Mouse (Mus musculus) embryonic facial prominence, embryonic 13.5 days (tissue): ENCODE measurements at regions not wholly inside any gene's neighbourhood (a gene's known extent, or its start where the extent isn't known, plus 50 kb on each side); places are given as distances from the start of the nearest gene placed in this dataset.

Experiments used
- ATAC-seq: fragments of 200-750 bp; cut with Nextera tagmentation; 2 replicates; pipeline ENCODE4 v1.8.0; 2017; ENCODE audit warnings: low read depth; ENCODE audit not compliant: insufficient number of reproducible peaks, insufficient read depth, low FRiP score, low TSS enrichment
- H3K27ac ChIP-seq: fragments of 300-500 bp; sonication (generic); 2 replicates; pipeline ENCODE4 v1.5.1; 2015; ENCODE audit warnings: moderate library complexity, mild to moderate bottlenecking, inconsistent platforms
- H3K27me3 ChIP-seq: fragments of 300-500 bp; sonication (generic); 2 replicates; pipeline ENCODE4 v1.6.1; 2015; ENCODE audit warnings: mild to moderate bottlenecking, inconsistent platforms
- H3K36me3 ChIP-seq: fragments of 300-500 bp; sonication (generic); 2 replicates; pipeline ENCODE4 v1.6.1; 2015; ENCODE audit warnings: mild to moderate bottlenecking, inconsistent platforms
- H3K4me1 ChIP-seq: fragments of 300-500 bp; sonication (generic); 2 replicates; pipeline ENCODE4 v1.6.1; 2015; ENCODE audit warnings: inconsistent platforms
- H3K4me2 ChIP-seq: fragments of 300-500 bp; sonication (generic); 2 replicates; pipeline ENCODE4 v1.6.1; 2015; ENCODE audit warnings: moderate library complexity, mild to moderate bottlenecking, inconsistent platforms
- H3K4me3 ChIP-seq: fragments of 300-500 bp; sonication (generic); 2 replicates; pipeline ENCODE4 v1.5.1; 2015; ENCODE audit warnings: mild to moderate bottlenecking, inconsistent platforms
- H3K9ac ChIP-seq: fragments of 300-500 bp; sonication (generic); 2 replicates; pipeline ENCODE4 v1.6.1; 2015; ENCODE audit warnings: mild to moderate bottlenecking, inconsistent platforms
- H3K9me3 ChIP-seq: fragments of 300-500 bp; sonication (generic); 2 replicates; pipeline ENCODE4 v1.6.1; 2016; ENCODE audit warnings: inconsistent platforms
- WGBS: fragments of 180-500 bp; shearing (Covaris S2); methylation state at CpG from one replicate; pipeline ENCODE4 v1.1.7; 2015; ENCODE audit warnings: mixed read lengths; 5-methylcytosine and 5-hydroxymethylcytosine counted together

GRCm38 (mm10) chr7:145029622-145030021 is 89.9 kb upstream of the Ccnd1 start:
- 87% methylated on average over 4 of the region's 4 CpGs for WGBS
- Histone ChIP-seq H3K4me2 (no peak overlapping the region), H3K36me3 (no peaks in the 10 kb centered on the region), H3K27ac (no peak overlapping the region), H3K27me3 (no peaks in the 10 kb centered on the region), H3K9ac (no peak overlapping the region), H3K9me3 (no peaks in the 10 kb centered on the region), H3K4me3 (no peak overlapping the region), H3K4me1 (peaks cover 27% of the 10 kb centered on the region)
- ATAC-seq: no peak

GRCm38 (mm10) chr7:145029124-145029523 is 89.4 kb upstream of the Ccnd1 start:
- Histone ChIP-seq H3K4me1 (peaks cover 27% of the 10 kb centered on the region), H3K9me3 (no peaks in the 10 kb centered on the region), H3K36me3 (no peaks in the 10 kb centered on the region), H3K4me3 (no peak overlapping the region), H3K4me2 (no peak overlapping the region), H3K9ac (no peak overlapping the region), H3K27me3 (no peaks in the 10 kb centered on the region), H3K27ac (no peak overlapping the region)
- ATAC-seq: no peak
- 37% methylated on average over 4 of the region's 4 CpGs for WGBS

- H3K4me2 ChIP-seq: no peak overlapping the region
- peaks cover 24% of the 10 kb centered on the region for H3K4me1 ChIP-seq
- no peak for ATAC-seq
- no peak overlapping the region for H3K4me3 ChIP-seq
- no peaks in the 10 kb centered on the region for H3K36me3 ChIP-seq
- no peaks in the 10 kb centered on the region for H3K27me3 ChIP-seq
- 78% methylated on average over 4 of the region's 4 CpGs for WGBS
- no peaks in the 10 kb centered on the region for H3K9me3 ChIP-seq
- H3K9ac ChIP-seq: no peak overlapping the region
- no peak overlapping the region for H3K27ac ChIP-seq
These were observed 87.3 kb upstream of the Ccnd1 start for GRCm38 (mm10) chr7:145027061-145027460.

GRCm38 (mm10) chr7:145026014-145026285 is 86.2 kb upstream of the Ccnd1 start:
- ATAC-seq: no peak
- Histone ChIP-seq H3K27ac (peak overlapping the region; percentile 0; the same call in 1 of the 2 replicates), H3K27me3 (no peaks in the 10 kb centered on the region), H3K9ac (no peak overlapping the region), H3K4me3 (no peak overlapping the region), H3K36me3 (no peaks in the 10 kb centered on the region), H3K9me3 (no peaks in the 10 kb centered on the region), H3K4me1 (peaks cover 14% of the 10 kb centered on the region), H3K4me2 (no peak overlapping the region)
- WGBS: 95% methylated on average over 5 of the region's 5 CpGs

- WGBS: 47% methylated on average over 6 of the region's 6 CpGs
- H3K9me3 ChIP-seq: no peaks in the 10 kb centered on the region
- no peak overlapping the region for H3K27ac ChIP-seq
- H3K4me3 ChIP-seq: no peak overlapping the region
- H3K27me3 ChIP-seq: no peaks in the 10 kb centered on the region
- no peaks in the 10 kb centered on the region for H3K36me3 ChIP-seq
- no peak; the same call in 1 of the 2 replicates for ATAC-seq
- H3K9ac ChIP-seq: no peak overlapping the region
- no peak overlapping the region for H3K4me2 ChIP-seq
- H3K4me1 ChIP-seq: peaks cover 9% of the 10 kb centered on the region
These were observed 85.7 kb upstream of the Ccnd1 start for GRCm38 (mm10) chr7:145025186-145026013.

GRCm38 (mm10) chr7:145024651-145025050 is 84.9 kb upstream of the Ccnd1 start:
- Histone ChIP-seq H3K9me3 (no peaks in the 10 kb centered on the region), H3K36me3 (no peaks in the 10 kb centered on the region), H3K27ac (no peak overlapping the region), H3K4me3 (no peak overlapping the region), H3K9ac (no peak overlapping the region), H3K4me2 (no peak overlapping the region), H3K4me1 (peaks cover 3% of the 10 kb centered on the region; the same call in 1 of the 2 replicates), H3K27me3 (no peaks in the 10 kb centered on the region)
- ATAC-seq: no peak
- WGBS: 76% methylated on average over 2 of the region's 2 CpGs

- H3K9me3 ChIP-seq: no peaks in the 10 kb centered on the region
- no peaks in the 10 kb centered on the region for H3K4me1 ChIP-seq
- no peaks in the 10 kb centered on the region for H3K27me3 ChIP-seq
- 58% methylated on average over 2 of the region's 2 CpGs for WGBS
- H3K27ac ChIP-seq: no peak overlapping the region
- ATAC-seq: no peak
- no peak overlapping the region for H3K9ac ChIP-seq
- no peak overlapping the region for H3K4me2 ChIP-seq
- no peaks in the 10 kb centered on the region for H3K36me3 ChIP-seq
- no peak overlapping the region for H3K4me3 ChIP-seq
These were observed 79.4 kb upstream of the Ccnd1 start for GRCm38 (mm10) chr7:145019137-145019536.

- Histone ChIP-seq H3K27me3 (no peaks in the 10 kb centered on the region), H3K4me1 (no peaks in the 10 kb centered on the region), H3K9ac (no peak overlapping the region), H3K4me2 (no peak overlapping the region), H3K27ac (no peak overlapping the region), H3K36me3 (no peaks in the 10 kb centered on the region), H3K4me3 (no peak overlapping the region), H3K9me3 (no peaks in the 10 kb centered on the region)
- WGBS: 87% methylated on average over 3 of the region's 3 CpGs
- ATAC-seq: no peak
These were observed 78.4 kb upstream of the Ccnd1 start for GRCm38 (mm10) chr7:145018149-145018548.

- Histone ChIP-seq H3K27ac (no peak overlapping the region), H3K9me3 (no peaks in the 10 kb centered on the region), H3K4me1 (no peaks in the 10 kb centered on the region), H3K4me2 (no peak overlapping the region), H3K9ac (no peak overlapping the region), H3K4me3 (no peak overlapping the region), H3K27me3 (no peaks in the 10 kb centered on the region), H3K36me3 (no peaks in the 10 kb centered on the region)
- WGBS: 51% methylated on average over 22 of the region's 22 CpGs
- ATAC-seq: no peak
These were observed 75.8 kb upstream of the Ccnd1 start for GRCm38 (mm10) chr7:145015463-145016085.

- no peak overlapping the region for H3K4me3 ChIP-seq
- H3K27me3 ChIP-seq: no peaks in the 10 kb centered on the region
- H3K36me3 ChIP-seq: no peaks in the 10 kb centered on the region
- no peaks in the 10 kb centered on the region for H3K4me1 ChIP-seq
- ATAC-seq: no peak
- no peak overlapping the region for H3K27ac ChIP-seq
- WGBS: 50% methylated on average over 4 of the region's 4 CpGs
- no peaks in the 10 kb centered on the region for H3K9me3 ChIP-seq
- H3K9ac ChIP-seq: no peak overlapping the region
- H3K4me2 ChIP-seq: no peak overlapping the region
These were observed 71.0 kb upstream of the Ccnd1 start for GRCm38 (mm10) chr7:145010757-145011156.

GRCm38 (mm10) chr7:145010004-145010403 is 70.3 kb upstream of the Ccnd1 start:
- Histone ChIP-seq H3K9me3 (no peaks in the 10 kb centered on the region), H3K27me3 (no peaks in the 10 kb centered on the region), H3K4me1 (no peaks in the 10 kb centered on the region), H3K36me3 (no peaks in the 10 kb centered on the region), H3K4me3 (no peak overlapping the region), H3K9ac (no peak overlapping the region), H3K4me2 (no peak overlapping the region), H3K27ac (no peak overlapping the region)
- 58% methylated on average over 3 of the region's 3 CpGs for WGBS
- no peak for ATAC-seq

GRCm38 (mm10) chr7:145008662-145009333 is 69.1 kb upstream of the Ccnd1 start:
- Histone ChIP-seq H3K9ac (no peak overlapping the region), H3K27ac (no peak overlapping the region), H3K27me3 (no peaks in the 10 kb centered on the region), H3K36me3 (no peaks in the 10 kb centered on the region), H3K4me3 (no peak overlapping the region), H3K4me1 (no peaks in the 10 kb centered on the region), H3K9me3 (no peaks in the 10 kb centered on the region), H3K4me2 (no peak overlapping the region)
- ATAC-seq: no peak
- 67% methylated on average over 7 of the region's 7 CpGs for WGBS
